Mouse (Mus musculus) testis, adult 2 months (tissue): Measurements from ENCODE around the gene Hes3. TPM values are rescaled to one million over a fixed set of nuclear protein-coding genes. Genes with fewer than 3 reads are reported as not detected.

Experiments used
- H3K27ac ChIP-seq: fragments of 200-500 bp; 2 replicates; pipeline ENCODE4 v1.5.1; 2012; ENCODE audit warnings: low read depth, low read length; ENCODE audit not compliant: control insufficient read depth, insufficient read depth
- H3K27me3 ChIP-seq: fragments of 200-500 bp; 2 replicates; pipeline ENCODE4 v1.6.1; 2012; ENCODE audit warnings: mild to moderate bottlenecking, low read length, moderate library complexity; ENCODE audit not compliant: control insufficient read depth, insufficient read depth
- H3K36me3 ChIP-seq: fragments of 200-500 bp; 2 replicates; pipeline ENCODE4 v1.6.1; 2012; ENCODE audit warnings: mild to moderate bottlenecking, low read length; ENCODE audit not compliant: control insufficient read depth, insufficient read depth
- H3K4me1 ChIP-seq: fragments of 200-500 bp; 2 replicates; pipeline ENCODE4 v1.6.1; 2012; ENCODE audit warnings: low read length; ENCODE audit not compliant: control insufficient read depth, insufficient read depth
- H3K4me3 ChIP-seq: fragments of 200-500 bp; 2 replicates; pipeline ENCODE4 v1.5.1; 2012; ENCODE audit warnings: low read depth, mild to moderate bottlenecking, low read length, moderate library complexity, mixed read lengths; ENCODE audit not compliant: control insufficient read depth
- CTCF ChIP-seq: fragments of 200-500 bp; IDR thresholded peaks from 2 replicates; pipeline ENCODE4 v1.5.1; 2012; ENCODE audit warnings: low read depth, mild to moderate bottlenecking, inconsistent platforms, low read length, moderate library complexity; ENCODE audit not compliant: control insufficient read depth, insufficient read depth, insufficient replicate concordance
- POLR2A ChIP-seq: fragments of 200-500 bp; IDR thresholded peaks from 2 replicates; pipeline ENCODE4 v1.6.1; 2012; ENCODE audit warnings: low read depth, mild to moderate bottlenecking, inconsistent platforms, low read length, moderate library complexity; ENCODE audit not compliant: control insufficient read depth
- polyA plus RNA-seq: library from polyadenylated mRNA; depleted of rRNA; stranded (reverse); fragments of >200 nt; gene quantifications from 2 replicates; pipeline ENCODE4 v1.2.3, GENCODE M21; 2012

Hes3 gene
- polyA plus RNA-seq, 1 experiment, result 1.5 TPM

DNA sequence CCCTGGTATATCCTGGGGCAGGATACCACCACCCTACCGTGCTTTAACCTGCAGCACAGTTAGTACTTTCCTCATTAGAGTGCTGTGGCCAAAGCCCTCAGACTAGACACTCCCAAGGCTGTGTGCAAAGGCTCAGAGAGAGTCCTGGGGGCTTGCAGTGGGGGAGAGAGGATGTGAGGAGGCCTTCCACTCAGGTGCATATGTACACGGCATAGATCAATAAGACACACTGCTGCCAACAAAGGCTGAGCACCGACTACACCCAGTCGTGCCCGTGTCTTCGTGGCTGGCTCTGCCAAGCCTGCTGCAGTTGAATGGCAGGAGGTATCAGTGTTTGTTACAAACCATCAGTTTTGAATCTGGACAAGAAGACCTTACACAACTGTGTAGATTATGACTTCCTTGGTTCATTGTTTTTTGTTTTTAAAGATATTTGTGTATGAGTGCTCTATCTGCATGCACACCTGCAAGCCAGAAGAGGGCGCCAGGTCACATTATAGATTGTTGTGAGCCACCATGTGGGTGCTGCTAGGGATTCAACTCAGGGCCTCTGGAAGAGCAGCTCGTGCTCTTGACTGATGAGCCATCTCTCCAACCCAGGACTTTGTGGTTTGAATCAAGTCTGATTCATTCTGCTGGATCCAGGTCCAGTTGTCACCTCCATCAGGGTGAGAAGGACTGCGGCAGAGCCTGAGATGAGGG, 26.4 kb downstream of the Hes3 start:
- H3K27me3 ChIP-seq, result no peaks in the 10 kb centered on the region
- TF ChIP-seq POLR2A, result no peak
- no peak for TF ChIP-seq CTCF
- no peaks in the 10 kb centered on the region; the same call in none of the 2 replicates for H3K36me3 ChIP-seq
- no peak overlapping the region for H3K27ac ChIP-seq
- H3K4me3 ChIP-seq, result no peak overlapping the region
- H3K4me1 ChIP-seq, result no peaks in the 10 kb centered on the region

- Histone ChIP-seq H3K4me3 (no peak overlapping the region), H3K27me3 (no peaks in the 10 kb centered on the region), H3K4me1 (no peaks in the 10 kb centered on the region), H3K36me3 (no peaks in the 10 kb centered on the region; the same call in none of the 2 replicates), H3K27ac (no peak overlapping the region)
- TF ChIP-seq CTCF (0 out of 2 replicates have a peak, but pooled peaks have one; percentile 12), POLR2A (no peak)
Observed at GRCm38 (mm10) chr4:152264177-152264530, 27.3 kb downstream of the Hes3 start.

DNA sequence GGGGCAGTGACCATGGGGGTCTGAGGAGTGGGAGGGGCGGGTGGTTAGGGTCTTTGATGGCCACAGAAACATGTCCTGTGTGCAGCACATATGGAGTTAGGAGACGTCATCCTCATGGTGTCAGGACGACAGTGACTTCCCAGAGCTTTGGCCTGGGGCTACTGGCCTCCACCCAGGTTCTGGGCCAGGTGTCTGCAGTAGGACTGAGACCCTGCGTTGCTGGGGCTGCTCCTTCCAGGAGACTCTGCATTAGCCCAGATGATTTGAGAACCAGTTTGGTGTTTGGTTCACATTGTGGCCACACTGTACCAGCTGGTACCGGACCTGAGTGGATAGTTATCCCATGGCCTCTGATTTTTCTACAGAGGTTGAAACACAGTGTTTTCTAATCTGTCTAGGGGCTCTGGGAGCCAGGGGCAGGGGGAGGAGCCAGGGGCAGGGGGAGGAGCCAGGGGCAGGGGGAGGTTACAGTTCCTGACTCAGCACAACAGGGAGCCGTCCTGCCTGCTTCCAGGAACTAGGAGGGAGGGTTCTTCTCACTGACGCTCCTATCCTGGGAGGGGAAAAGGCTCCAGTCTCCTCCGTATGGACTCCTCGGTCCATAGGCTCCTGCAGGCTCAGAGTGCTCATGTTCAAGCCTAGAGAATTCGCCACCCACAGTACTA, 27.8 kb downstream of the Hes3 start:
- Histone ChIP-seq H3K4me3 (no peak overlapping the region), H3K27ac (no peak overlapping the region), H3K36me3 (no peaks in the 10 kb centered on the region; the same call in none of the 2 replicates), H3K4me1 (no peaks in the 10 kb centered on the region), H3K27me3 (no peaks in the 10 kb centered on the region)
- no peak for TF ChIP-seq CTCF
- no peak for TF ChIP-seq POLR2A

DNA sequence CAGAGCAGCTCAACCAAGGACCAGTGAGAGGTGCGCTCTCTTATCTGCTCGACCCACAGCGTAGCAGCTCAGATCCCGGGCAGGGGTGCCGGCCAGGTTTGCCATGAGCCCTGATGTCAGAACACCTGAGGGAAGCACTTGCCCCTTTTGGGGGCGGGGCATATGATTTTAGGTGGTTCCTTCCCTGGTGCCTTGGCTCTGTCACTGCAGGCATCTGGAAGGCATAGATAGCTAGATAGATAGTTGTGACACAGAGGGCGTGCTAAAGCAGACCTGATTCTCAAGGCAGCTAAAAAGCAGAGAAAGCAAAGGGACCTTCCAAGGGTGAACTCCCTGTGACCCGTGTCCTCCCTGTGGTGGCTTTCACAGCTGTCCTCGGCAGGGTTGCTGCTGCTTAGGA, 28.4 kb downstream of the Hes3 start:
- Histone ChIP-seq H3K4me3 (no peak overlapping the region), H3K27ac (no peak overlapping the region), H3K36me3 (no peaks in the 10 kb centered on the region; the same call in none of the 2 replicates), H3K4me1 (no peaks in the 10 kb centered on the region), H3K27me3 (no peaks in the 10 kb centered on the region)
- no peak for TF ChIP-seq POLR2A
- TF ChIP-seq CTCF, result no peak

GRCm38 (mm10) chr4:152262187-152262586, 29.3 kb downstream of the Hes3 start:
- Histone ChIP-seq H3K27me3 (no peaks in the 10 kb centered on the region), H3K36me3 (no peaks in the 10 kb centered on the region; the same call in none of the 2 replicates), H3K4me1 (no peaks in the 10 kb centered on the region; the same call in 1 of the 2 replicates), H3K27ac (no peak overlapping the region), H3K4me3 (no peak overlapping the region)
- TF ChIP-seq CTCF (no peak), POLR2A (no peak)

DNA sequence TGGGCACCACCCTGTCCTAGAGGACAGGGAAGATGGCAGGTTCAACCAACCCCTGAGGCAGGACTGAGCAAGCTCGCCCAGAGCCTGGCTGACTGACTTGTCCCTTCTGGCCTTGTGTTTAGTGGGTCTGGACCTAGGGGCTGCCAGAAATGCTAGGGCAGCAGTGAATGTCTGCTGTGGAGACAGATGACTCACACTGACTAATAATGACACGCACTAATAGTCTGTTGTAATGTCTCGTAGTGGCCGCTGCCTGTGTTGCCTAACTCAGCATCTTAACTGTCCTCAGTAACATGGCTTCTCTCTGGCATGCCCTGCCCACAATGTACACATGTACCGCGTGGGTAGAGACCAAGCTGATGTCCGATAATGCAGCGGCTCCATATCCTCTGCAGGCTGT, 31.0 kb downstream of the Hes3 start:
- H3K27me3 ChIP-seq, result no peaks in the 10 kb centered on the region
- no peak overlapping the region for H3K4me3 ChIP-seq
- H3K27ac ChIP-seq, result no peak overlapping the region
- H3K36me3 ChIP-seq, result peaks cover under 1% of the 10 kb centered on the region
- H3K4me1 ChIP-seq, result no peaks in the 10 kb centered on the region; the same call in 1 of the 2 replicates
- no peak for TF ChIP-seq CTCF
- TF ChIP-seq POLR2A, result no peak

- H3K36me3 ChIP-seq, result peaks cover 3% of the 10 kb centered on the region
- no peaks in the 10 kb centered on the region; the same call in 1 of the 2 replicates for H3K4me1 ChIP-seq
- TF ChIP-seq CTCF (no peak), POLR2A (no peak)
- H3K4me3 ChIP-seq, result no peak overlapping the region
- H3K27me3 ChIP-seq, result no peaks in the 10 kb centered on the region
- no peak overlapping the region for H3K27ac ChIP-seq
Observed at GRCm38 (mm10) chr4:152257070-152257469, 34.4 kb downstream of the Hes3 start.
